Mouse (Mus musculus): ENCODE data around the gene Mlf2.

DNA sequence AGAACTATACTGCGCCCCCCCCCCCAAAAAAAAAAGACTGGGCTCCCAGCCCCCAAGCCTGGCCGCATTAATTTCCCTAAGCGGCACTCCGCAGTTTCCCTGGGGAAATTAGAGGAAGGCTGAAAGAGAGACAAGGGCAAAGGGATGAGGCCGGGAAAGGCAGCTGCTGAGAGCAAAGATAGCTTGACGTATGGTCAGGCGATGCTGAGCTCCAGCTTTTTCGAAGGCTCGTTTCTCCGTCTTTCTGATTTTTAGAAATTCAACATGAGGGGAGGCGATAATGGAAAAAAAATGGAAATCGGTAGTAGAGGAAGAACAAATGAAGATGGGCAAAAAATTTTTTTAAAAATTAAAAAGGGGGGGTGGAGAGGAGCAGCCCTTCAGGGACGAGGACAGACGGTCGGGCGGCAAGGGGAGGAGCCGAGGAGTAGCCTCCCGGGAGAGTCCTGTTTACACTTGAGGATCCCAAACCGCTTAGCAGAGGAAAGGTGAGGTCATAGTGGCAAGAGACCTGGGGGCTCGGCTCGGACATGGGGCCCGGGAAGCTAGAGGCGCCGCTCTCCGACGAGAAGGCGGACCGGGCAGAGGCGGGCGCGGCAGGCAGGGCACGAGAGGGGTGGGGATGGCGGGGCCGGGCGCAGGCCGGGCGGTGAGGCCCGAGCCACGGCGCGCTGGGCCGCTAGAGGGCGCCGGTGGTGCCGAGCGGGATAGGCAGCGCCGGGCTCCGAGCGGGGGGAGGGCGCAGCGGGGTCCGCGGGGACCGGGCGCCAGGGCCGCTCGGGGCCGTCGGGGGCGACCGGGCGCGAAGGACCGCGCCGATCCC lies 14.3 kb upstream of the Mlf2 start:
- TF ChIP-seq CHD2 (IDR thresholded peaks at IDR 0.05; ENCODE audit: low read length) (no peak), EP300 (IDR thresholded peaks at IDR 0.05; ENCODE audit: low read length) (no peak)

All from CH12.LX (cell line).